Comparison of ENCODE assay signal across 8 mouse cellular contexts in genomic region chr6:88074752-88075554, GRCm38 (mm10). TPM values are rescaled to one million over a fixed set of nuclear protein-coding genes. Genes with fewer than 3 reads are reported as not detected.
DNase-seq lines count a peak whose midpoint lies in the region; ATAC-seq lines count a peak whose summit lies in the region.

No protein-coding gene starts in this region.

- peak overlapping the region; percentile 65 for H3K4me2 ChIP-seq in kidney, embryonic 15.5 days

- no peaks in the 10 kb centered on the region for H3K36me3 ChIP-seq in heart, embryonic 10.5 days
- H3K36me3 ChIP-seq in kidney, embryonic 15.5 days, result no peaks in the 10 kb centered on the region

- H3K9ac ChIP-seq in kidney, embryonic 15.5 days, result peak overlapping the region; percentile 22

- WGBS in heart, embryonic 10.5 days, result 3% methylated on average over 32 of the region's 32 CpGs
- 3% methylated on average over 32 of the region's 32 CpGs for WGBS in kidney, embryonic 15.5 days

- peak; percentile 97 for ATAC-seq in erythroblast, adult 5-6 weeks (replicated peaks; ENCODE audit: low FRiP score, poor library complexity, severe bottlenecking)
- peak; percentile 97 for ATAC-seq in kidney, embryonic 15.5 days (replicated peaks; ENCODE audit: low FRiP score)
- ATAC-seq in monocyte, adult 5-6 weeks (replicated peaks; ENCODE audit: insufficient number of reproducible peaks, low FRiP score, low TSS enrichment, poor library complexity, severe bottlenecking), result peak; percentile 98

- no peaks in the 10 kb centered on the region for H3K9me3 ChIP-seq in heart, embryonic 10.5 days
- no peaks in the 10 kb centered on the region for H3K9me3 ChIP-seq in kidney, embryonic 15.5 days (replicated peaks)

- peaks cover 20% of the 10 kb centered on the region; the same call in 1 of the 2 replicates for H3K27me3 ChIP-seq in heart, embryonic 10.5 days (ENCODE audit: insufficient read depth, poor library complexity, severe bottlenecking)
- peaks cover 30% of the 10 kb centered on the region; the same call in 1 of the 2 replicates for H3K27me3 ChIP-seq in kidney, embryonic 15.5 days

- peak overlapping the region; percentile 64 for H3K4me3 ChIP-seq in heart, embryonic 10.5 days
- peak overlapping the region; percentile 42 for H3K4me3 ChIP-seq in kidney, embryonic 15.5 days (replicated peaks)

- H3K27ac ChIP-seq in heart, embryonic 10.5 days, result peak overlapping the region; percentile 93
- peak overlapping the region; percentile 87 for H3K27ac ChIP-seq in kidney, embryonic 15.5 days

- DNase-seq in B cell, adult 2 months, result peak; percentile 92
- DNase-seq in brain, adult 2 months (ENCODE audit: low read depth, low spot score), result peak; percentile 99
- peak; percentile 98 for DNase-seq in heart, embryonic 10.5 days (ENCODE audit: low spot score)
- peak; percentile 95 for DNase-seq in liver
- peak; percentile 90 to 95 for DNase-seq in spleen, postnatal 4 days (ENCODE audit: low spot score in 2 of 2)

- H3K4me1 ChIP-seq in heart, embryonic 10.5 days, result no peaks in the 10 kb centered on the region
- H3K4me1 ChIP-seq in kidney, embryonic 15.5 days, result peaks cover 8% of the 10 kb centered on the region

RNA-seq across cellular contexts. Expression of gene Rpn1, which starts 9.3 kb away (rescaled TPM):
- 24.0 and 30.9 TPM in 2 replicates for total RNA-seq in erythroblast, adult 5-6 weeks (2015; ENCODE audit: low replicate concordance)
- 42.8 and 54.5 TPM in 2 replicates for total RNA-seq in erythroblast, adult 5-6 weeks (2017; ENCODE audit: low replicate concordance)
- polyA plus RNA-seq in heart, embryonic 10.5 days (2016; fragmentation: Nextera tagmentation; extraction: Ambion mirVana), result 268 and 346 TPM in 2 replicates
- polyA plus RNA-seq in kidney, embryonic 15.5 days (2015; fragmentation: Nextera tagmentation; extraction: Ambion mirVana), result 403 and 425 TPM in 2 replicates
- 66.8 to 91.7 TPM (median 77.6 TPM) in 3 replicates for total RNA-seq in monocyte, adult 5-6 weeks (2017)

RNA-seq across cellular contexts. Expression of gene Rab7, which starts 29.9 kb away (rescaled TPM):
- total RNA-seq in erythroblast, adult 5-6 weeks (2015; ENCODE audit: low replicate concordance), result 76.7 and 111 TPM in 2 replicates
- 29.4 and 36.0 TPM in 2 replicates for total RNA-seq in erythroblast, adult 5-6 weeks (2017; ENCODE audit: low replicate concordance)
- polyA plus RNA-seq in heart, embryonic 10.5 days (2016; fragmentation: Nextera tagmentation; extraction: Ambion mirVana), result 217 and 229 TPM in 2 replicates
- 212 and 224 TPM in 2 replicates for polyA plus RNA-seq in kidney, embryonic 15.5 days (2015; fragmentation: Nextera tagmentation; extraction: Ambion mirVana)
- total RNA-seq in monocyte, adult 5-6 weeks (2017), result 113 to 127 TPM (median 126 TPM) in 3 replicates

Comparison
In these comparisons a context has a peak if more than half of its experiments do, and no peak if none do; other contexts are left out.
1. Peak in every context shown above with its lines: DNase-seq, ATAC-seq, H3K4me3 ChIP-seq and H3K27ac ChIP-seq.